Mouse (Mus musculus): ENCODE results near the gene Rpl10a. TPM values are rescaled to one million over a fixed set of nuclear protein-coding genes. Genes with fewer than 3 reads are reported as not detected.
A peak's percentile ranks its signal among the peaks of the same experiment; 100 is the strongest.

The Rpl10a gene
- polyA plus RNA-seq, 1 experiment from 2014 or later = 367 TPM

GRCm38 (mm10) chr17:28347327-28347726 lies 19.1 kb downstream of the Rpl10a start:
- no peak overlapping the region for H3K4me3 ChIP-seq (ENCODE audit: low read depth, low read length)
- H3K4me2 ChIP-seq (ENCODE audit: low read depth, low read length) = no peak overlapping the region
- no peaks in the 10 kb centered on the region for H3K36me3 ChIP-seq (ENCODE audit: control insufficient read depth, insufficient read depth, low read length)
- H3K27me3 ChIP-seq (ENCODE audit: control insufficient read depth, insufficient read depth, low read length) = peaks cover 15% of the 10 kb centered on the region; the same call in 1 of the 2 replicates
- H3K9ac ChIP-seq (replicated peaks; ENCODE audit: low read depth, low read length) = no peak overlapping the region
- H3K4me1 ChIP-seq (ENCODE audit: control insufficient read depth, insufficient read depth, low read length) = peaks cover 10% of the 10 kb centered on the region
- no peak overlapping the region for H3K27ac ChIP-seq (ENCODE audit: low read depth, low read length)
- WGBS = 80% methylated on average over 10 of the region's 10 CpGs
- H3K9me3 ChIP-seq (ENCODE audit: control insufficient read depth, low read length) = no peaks in the 10 kb centered on the region
- no peak for ATAC-seq (ENCODE audit: low read depth)

- no peak overlapping the region for H3K27ac ChIP-seq (ENCODE audit: low read depth, low read length)
- peaks cover 10% of the 10 kb centered on the region for H3K4me1 ChIP-seq (ENCODE audit: control insufficient read depth, insufficient read depth, low read length)
- ATAC-seq (ENCODE audit: low read depth) = no peak
- no peak overlapping the region for H3K4me2 ChIP-seq (ENCODE audit: low read depth, low read length)
- no peaks in the 10 kb centered on the region for H3K36me3 ChIP-seq (ENCODE audit: control insufficient read depth, insufficient read depth, low read length)
- no peaks in the 10 kb centered on the region for H3K9me3 ChIP-seq (ENCODE audit: control insufficient read depth, low read length)
- no peak overlapping the region for H3K9ac ChIP-seq (replicated peaks; ENCODE audit: low read depth, low read length)
- H3K4me3 ChIP-seq (ENCODE audit: low read depth, low read length) = no peak overlapping the region
- WGBS = 53% methylated on average over 6 of the region's 6 CpGs
- H3K27me3 ChIP-seq (ENCODE audit: control insufficient read depth, insufficient read depth, low read length) = peaks cover 15% of the 10 kb centered on the region
Observed at GRCm38 (mm10) chr17:28348211-28348610, 19.9 kb downstream of the Rpl10a start.

- no peak for ATAC-seq (ENCODE audit: low read depth)
- Histone ChIP-seq H3K4me1 (ENCODE audit: control insufficient read depth, insufficient read depth, low read length) (peaks cover 10% of the 10 kb centered on the region), H3K4me2 (ENCODE audit: low read depth, low read length) (peak overlapping the region; percentile 74), H3K27me3 (ENCODE audit: control insufficient read depth, insufficient read depth, low read length) (peaks cover 15% of the 10 kb centered on the region), H3K9ac (replicated peaks; ENCODE audit: low read depth, low read length) (peak overlapping the region; percentile 53), H3K36me3 (ENCODE audit: control insufficient read depth, insufficient read depth, low read length) (no peaks in the 10 kb centered on the region), H3K4me3 (ENCODE audit: low read depth, low read length) (peak overlapping the region; percentile 47), H3K27ac (ENCODE audit: low read depth, low read length) (no peak overlapping the region), H3K9me3 (ENCODE audit: control insufficient read depth, low read length) (no peaks in the 10 kb centered on the region)
- 9% methylated on average over 13 of the region's 13 CpGs for WGBS
Observed at GRCm38 (mm10) chr17:28349264-28349880, 21.1 kb downstream of the Rpl10a start.

GRCm38 (mm10) chr17:28349901-28350465 lies 21.7 kb downstream of the Rpl10a start:
- peak; percentile 49 for ATAC-seq (ENCODE audit: low read depth)
- H3K4me3 ChIP-seq (ENCODE audit: low read depth, low read length) = peak overlapping the region; percentile 47
- peaks cover 15% of the 10 kb centered on the region for H3K27me3 ChIP-seq (ENCODE audit: control insufficient read depth, insufficient read depth, low read length)
- H3K9ac ChIP-seq (replicated peaks; ENCODE audit: low read depth, low read length) = peak overlapping the region; percentile 53
- no peak overlapping the region for H3K27ac ChIP-seq (ENCODE audit: low read depth, low read length)
- WGBS = under 1% methylated on average over 45 of the region's 54 CpGs
- no peaks in the 10 kb centered on the region for H3K9me3 ChIP-seq (ENCODE audit: control insufficient read depth, low read length)
- no peaks in the 10 kb centered on the region for H3K36me3 ChIP-seq (ENCODE audit: control insufficient read depth, insufficient read depth, low read length)
- H3K4me2 ChIP-seq (ENCODE audit: low read depth, low read length) = peak overlapping the region; percentile 74
- peaks cover 10% of the 10 kb centered on the region for H3K4me1 ChIP-seq (ENCODE audit: control insufficient read depth, insufficient read depth, low read length)

GRCm38 (mm10) chr17:28350466-28351352 lies 22.4 kb downstream of the Rpl10a start, which contains the start of gene Tead3:
Gene Tead3 (minus strand): TSS chr17:28350817.
- H3K36me3 ChIP-seq (ENCODE audit: control insufficient read depth, insufficient read depth, low read length) = no peaks in the 10 kb centered on the region
- peaks cover 10% of the 10 kb centered on the region for H3K4me1 ChIP-seq (ENCODE audit: control insufficient read depth, insufficient read depth, low read length)
- WGBS = under 1% methylated on average over 42 of the region's 73 CpGs
- ATAC-seq (ENCODE audit: low read depth) = peak; percentile 80
- peak within 1 kb of the TSS; percentile 47 for H3K4me3 ChIP-seq (ENCODE audit: low read depth, low read length)
- 0 out of 2 replicates have a peak within 1 kb of the TSS, but pooled peaks have one; percentile 16 for H3K27ac ChIP-seq (ENCODE audit: low read depth, low read length)
- H3K9me3 ChIP-seq (ENCODE audit: control insufficient read depth, low read length) = no peaks in the 10 kb centered on the region
- peaks cover 11% of the 10 kb centered on the region for H3K27me3 ChIP-seq (ENCODE audit: control insufficient read depth, insufficient read depth, low read length)
- H3K9ac ChIP-seq (replicated peaks; ENCODE audit: low read depth, low read length) = peak within 1 kb of the TSS; percentile 53
- H3K4me2 ChIP-seq (ENCODE audit: low read depth, low read length) = peak within 1 kb of the TSS; percentile 74

DNA sequence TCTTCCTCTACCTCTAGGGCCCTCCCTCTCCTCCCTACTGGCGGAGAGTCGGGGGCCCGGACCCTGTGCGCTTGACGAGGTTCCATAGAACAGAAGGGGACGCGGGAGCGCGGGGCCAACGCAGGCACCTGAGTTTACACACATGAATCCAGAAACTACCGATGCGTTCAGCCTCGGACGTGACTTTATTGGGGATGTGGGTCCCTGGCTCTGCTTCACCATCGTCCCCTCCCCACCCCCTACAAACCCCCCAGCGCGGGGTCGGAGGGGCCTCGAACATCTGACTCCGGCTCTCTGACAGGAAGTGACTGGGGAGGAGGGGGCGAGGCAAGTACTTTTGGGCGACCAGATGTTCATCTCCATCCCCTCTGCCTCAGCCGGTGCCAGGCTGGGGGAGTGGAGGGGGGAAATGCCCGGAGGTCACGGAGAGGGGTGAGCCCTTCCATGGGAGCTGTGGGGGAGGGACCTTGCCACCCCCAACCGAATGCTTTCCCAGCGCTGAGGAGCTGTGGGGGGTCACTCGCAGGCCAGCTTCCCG lies 23.2 kb downstream of the Rpl10a start:
- under 1% methylated on average over 29 of the region's 29 CpGs for WGBS
- Histone ChIP-seq H3K27ac (ENCODE audit: low read depth, low read length) (no peak overlapping the region), H3K4me1 (ENCODE audit: control insufficient read depth, insufficient read depth, low read length) (peaks cover 10% of the 10 kb centered on the region), H3K4me2 (ENCODE audit: low read depth, low read length) (peak overlapping the region; percentile 74), H3K4me3 (ENCODE audit: low read depth, low read length) (peak overlapping the region; percentile 47), H3K27me3 (ENCODE audit: control insufficient read depth, insufficient read depth, low read length) (peaks cover 11% of the 10 kb centered on the region), H3K9me3 (ENCODE audit: control insufficient read depth, low read length) (no peaks in the 10 kb centered on the region), H3K36me3 (ENCODE audit: control insufficient read depth, insufficient read depth, low read length) (no peaks in the 10 kb centered on the region), H3K9ac (replicated peaks; ENCODE audit: low read depth, low read length) (peak overlapping the region; percentile 53)
- ATAC-seq (ENCODE audit: low read depth) = no peak

DNA sequence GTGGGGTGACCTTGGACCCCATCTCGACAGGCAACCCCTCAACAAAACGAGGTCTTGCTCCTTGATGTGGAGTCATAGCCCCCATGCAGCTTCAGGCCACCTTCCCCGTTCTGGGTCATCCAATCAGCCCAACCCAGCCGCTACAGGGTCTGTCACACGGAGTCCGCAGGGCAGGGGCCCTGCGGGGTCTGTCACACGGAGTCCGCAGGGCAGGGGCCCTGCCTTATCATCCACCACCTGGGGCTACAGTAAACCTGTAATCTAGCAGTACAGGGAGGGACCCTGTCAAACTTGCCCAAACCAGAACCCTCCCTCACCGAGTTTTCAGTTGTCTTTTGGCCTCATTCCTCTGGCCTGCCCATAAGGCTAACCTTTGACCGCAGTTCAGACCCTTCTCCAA lies 23.7 kb downstream of the Rpl10a start:
- WGBS = 10% methylated on average over 11 of the region's 11 CpGs
- peaks cover 10% of the 10 kb centered on the region for H3K4me1 ChIP-seq (ENCODE audit: control insufficient read depth, insufficient read depth, low read length)
- H3K36me3 ChIP-seq (ENCODE audit: control insufficient read depth, insufficient read depth, low read length) = no peaks in the 10 kb centered on the region
- H3K4me2 ChIP-seq (ENCODE audit: low read depth, low read length) = no peak overlapping the region
- peaks cover 11% of the 10 kb centered on the region for H3K27me3 ChIP-seq (ENCODE audit: control insufficient read depth, insufficient read depth, low read length)
- H3K4me3 ChIP-seq (ENCODE audit: low read depth, low read length) = no peak overlapping the region
- H3K9me3 ChIP-seq (ENCODE audit: control insufficient read depth, low read length) = no peaks in the 10 kb centered on the region
- no peak overlapping the region for H3K27ac ChIP-seq (ENCODE audit: low read depth, low read length)
- H3K9ac ChIP-seq (replicated peaks; ENCODE audit: low read depth, low read length) = no peak overlapping the region
- no peak for ATAC-seq (ENCODE audit: low read depth)

DNA sequence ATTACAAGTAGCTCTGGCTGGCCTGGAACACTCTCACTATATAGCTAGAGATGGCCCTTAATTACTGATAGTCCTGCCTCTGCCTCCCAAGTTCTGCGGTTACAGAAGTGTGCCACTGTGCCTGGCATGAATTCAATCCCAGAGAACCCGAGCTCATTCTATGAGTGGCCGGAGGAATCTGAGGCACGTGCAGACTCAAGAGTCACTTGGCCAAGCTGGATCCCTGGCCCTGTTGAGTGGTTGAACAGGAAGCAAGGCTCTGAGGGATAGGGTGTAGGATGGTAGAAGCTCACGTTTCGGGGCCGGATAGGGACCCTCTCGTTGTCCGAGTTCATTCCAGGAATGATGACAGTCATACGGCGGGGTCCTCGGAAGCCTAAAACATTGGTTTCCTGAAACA lies 27.6 kb downstream of the Rpl10a start:
- Histone ChIP-seq H3K9ac (replicated peaks; ENCODE audit: low read depth, low read length) (no peak overlapping the region), H3K36me3 (ENCODE audit: control insufficient read depth, insufficient read depth, low read length) (no peaks in the 10 kb centered on the region), H3K9me3 (ENCODE audit: control insufficient read depth, low read length) (no peaks in the 10 kb centered on the region), H3K27ac (ENCODE audit: low read depth, low read length) (no peak overlapping the region), H3K27me3 (ENCODE audit: control insufficient read depth, insufficient read depth, low read length) (peaks cover 19% of the 10 kb centered on the region), H3K4me3 (ENCODE audit: low read depth, low read length) (no peak overlapping the region), H3K4me1 (ENCODE audit: control insufficient read depth, insufficient read depth, low read length) (peaks cover 8% of the 10 kb centered on the region), H3K4me2 (ENCODE audit: low read depth, low read length) (no peak overlapping the region)
- no peak for ATAC-seq (ENCODE audit: low read depth)
- 91% methylated on average over 12 of the region's 12 CpGs for WGBS

Measured in neural tube, embryonic 14.5 days (tissue).